Mouse (Mus musculus): ENCODE data around the gene Lrp6.

- no peak for TF ChIP-seq CTCF (IDR thresholded peaks at IDR 0.05; ENCODE audit: control insufficient read depth, insufficient read depth, insufficient replicate concordance, low read depth, low read length)
- TF ChIP-seq POLR2A (IDR thresholded peaks at IDR 0.05; ENCODE audit: control insufficient read depth, low read depth, low read length), result no peak
These were observed 112.7 kb downstream of the Lrp6 start for GRCm38 (mm10) chr6:134454093-134454492.
